Mouse (Mus musculus) heart, embryonic 14.5 days (tissue): ENCODE results near the gene Cldn19. TPM values are rescaled to one million over a fixed set of nuclear protein-coding genes. Genes with fewer than 3 reads are reported as not detected.
"Not testable (repeated sequence)": the region's sequence is repeated elsewhere in the genome, so short reads cannot be mapped to it uniquely, and the experiment has no call there.

Experiments
- ATAC-seq: fragments of 200-750 bp; cut with Nextera tagmentation; 2 replicates; pipeline ENCODE4 v1.8.0; 2017; ENCODE audit warnings: low read depth, moderate TSS enrichment; ENCODE audit not compliant: insufficient number of reproducible peaks, insufficient read depth, low FRiP score
- H3K27ac ChIP-seq, 2 experiments: fragments of 200-500 bp in 1 of 2; fragments of 300-500 bp in 1 of 2; sonication (generic) in 1 of 2; replicated peaks in 1 of 2; 2 replicates each; pipeline ENCODE4 v1.5.1; 2012 to 2014; ENCODE audit warnings: low read depth in 2 of 2, low read length in 2 of 2, control low read depth in 1 of 2, mild to moderate bottlenecking in 1 of 2, mixed read lengths in 1 of 2; ENCODE audit not compliant: control insufficient read depth in 1 of 2, insufficient read depth in 1 of 2
- H3K27me3 ChIP-seq: fragments of 300-500 bp; sonication (generic); 2 replicates; pipeline ENCODE4 v1.6.1; 2014; ENCODE audit warnings: mild to moderate bottlenecking, low read length, control low read depth; ENCODE audit not compliant: control insufficient read depth, insufficient read depth
- H3K36me3 ChIP-seq: fragments of 300-500 bp; sonication (generic); 2 replicates; pipeline ENCODE4 v1.6.1; 2014; ENCODE audit warnings: mild to moderate bottlenecking, control low read depth, low read length, mixed read lengths; ENCODE audit not compliant: control insufficient read depth, insufficient read depth
- H3K4me1 ChIP-seq, 2 experiments: fragments of 200-500 bp in 1 of 2; fragments of 300-500 bp in 1 of 2; sonication (generic) in 1 of 2; 2 replicates each; pipeline ENCODE4 v1.6.1; 2012 to 2014; ENCODE audit warnings: low read length in 2 of 2, control low read depth in 1 of 2, mixed read lengths in 1 of 2; ENCODE audit not compliant: control insufficient read depth in 2 of 2, insufficient read depth in 2 of 2
- H3K4me2 ChIP-seq: fragments of 300-500 bp; sonication (generic); 2 replicates; pipeline ENCODE4 v1.6.1; 2014; ENCODE audit warnings: mild to moderate bottlenecking, low read length
- H3K4me3 ChIP-seq, 2 experiments: fragments of 200-500 bp in 1 of 2; fragments of 300-500 bp in 1 of 2; sonication (generic) in 1 of 2; 2 replicates each; pipeline ENCODE4 v1.5.1; 2012 to 2014; ENCODE audit warnings: low read length in 2 of 2, mild to moderate bottlenecking in 2 of 2, control low read depth in 1 of 2, low read depth in 1 of 2, moderate library complexity in 1 of 2; ENCODE audit not compliant: control insufficient read depth in 1 of 2, insufficient read depth in 1 of 2
- H3K9ac ChIP-seq: fragments of 300-500 bp; sonication (generic); 2 replicates; pipeline ENCODE4 v1.6.1; 2014; ENCODE audit warnings: mild to moderate bottlenecking, low read length
- H3K9me3 ChIP-seq: fragments of 300-500 bp; sonication (generic); 2 replicates; pipeline ENCODE4 v1.6.1; 2016; ENCODE audit warnings: low read length, control low read depth; ENCODE audit not compliant: control insufficient read depth
- WGBS: fragments of 180-500 bp; shearing (Covaris S2); extraction: QIAGEN DNeasy Blood & Tissue Kit; methylation state at CpG from one replicate; pipeline ENCODE4 v1.1.7; 2014; 5-methylcytosine and 5-hydroxymethylcytosine counted together
- polyA plus RNA-seq: library from polyadenylated mRNA; unstranded; fragments of >200 nt; fragmentation: Nextera tagmentation; extraction: Ambion mirVana; gene quantifications from 2 replicates; pipeline ENCODE4 v1.2.1, GENCODE M21; 2014

The Cldn19 gene
- polyA plus RNA-seq, 1 experiment from 2014 or later, result not detected

- Histone ChIP-seq H3K36me3 (peaks cover 89% of the 10 kb centered on the region), H3K27me3 (no peaks in the 10 kb centered on the region), H3K27ac (peak overlapping the region; percentile 51 to 65), H3K4me3 (no peak overlapping the region), H3K9me3 (no peaks in the 10 kb centered on the region), H3K4me2 (no peak overlapping the region), H3K9ac (no peak overlapping the region), H3K4me1 (no peaks in the 10 kb centered on the region)
- WGBS, result 63% methylated on average over 1 of the region's 1 CpGs
- ATAC-seq, result no peak
These were observed 19.4 kb downstream of the Cldn19 start for GRCm38 (mm10) chr4:119274627-119275026.

- WGBS, result 55% methylated on average over 2 of the region's 2 CpGs
- Histone ChIP-seq H3K9ac (no peak overlapping the region), H3K36me3 (peaks cover 90% of the 10 kb centered on the region), H3K4me2 (no peak overlapping the region), H3K4me1 (no peaks in the 10 kb centered on the region), H3K27ac (peak overlapping the region; percentile 65 to 80), H3K4me3 (no peak overlapping the region), H3K27me3 (no peaks in the 10 kb centered on the region), H3K9me3 (no peaks in the 10 kb centered on the region)
- ATAC-seq, result no peak
These were observed 20.0 kb downstream of the Cldn19 start for GRCm38 (mm10) chr4:119275226-119275625.

GRCm38 (mm10) chr4:119275726-119276125, 20.5 kb downstream of the Cldn19 start:
- Histone ChIP-seq H3K4me2 (no peak overlapping the region), H3K9me3 (no peaks in the 10 kb centered on the region), H3K9ac (no peak overlapping the region), H3K27ac (peak overlapping the region; percentile 65 to 80), H3K4me1 (no peaks in the 10 kb centered on the region), H3K4me3 (no peak overlapping the region), H3K36me3 (peaks cover 90% of the 10 kb centered on the region), H3K27me3 (no peaks in the 10 kb centered on the region)
- ATAC-seq, result no peak
- 57% methylated on average over 2 of the region's 2 CpGs for WGBS

GRCm38 (mm10) chr4:119278784-119279183, 23.6 kb downstream of the Cldn19 start:
- not testable (repeated sequence) for H3K4me1 ChIP-seq, H3K4me3 ChIP-seq, H3K27ac ChIP-seq, H3K9ac ChIP-seq, H3K9me3 ChIP-seq, H3K27me3 ChIP-seq, ATAC-seq, H3K4me2 ChIP-seq
- WGBS, result 87% methylated on average over 15 of the region's 15 CpGs
- H3K36me3 ChIP-seq, result peaks cover 90% of the 10 kb centered on the region

GRCm38 (mm10) chr4:119284861-119285260, 29.6 kb downstream of the Cldn19 start:
- H3K27me3 ChIP-seq, result no peaks in the 10 kb centered on the region
- H3K4me2 ChIP-seq, result no peak overlapping the region
- 83% methylated on average over 1 of the region's 1 CpGs for WGBS
- no peaks in the 10 kb centered on the region for H3K9me3 ChIP-seq
- peaks cover 73% of the 10 kb centered on the region for H3K36me3 ChIP-seq
- no peak overlapping the region for H3K4me3 ChIP-seq
- H3K9ac ChIP-seq, result no peak overlapping the region
- no peak for ATAC-seq
- H3K27ac ChIP-seq, result no peak overlapping the region
- H3K4me1 ChIP-seq, result peaks cover 0 to 25% of the 10 kb centered on the region in 2 experiments; a peak in 2 of 4 replicates

- H3K27ac ChIP-seq, result no peak overlapping the region
- peaks cover 70% of the 10 kb centered on the region for H3K36me3 ChIP-seq
- no peak for ATAC-seq
- H3K4me3 ChIP-seq, result no peak overlapping the region
- H3K9ac ChIP-seq, result no peak overlapping the region
- no peaks in the 10 kb centered on the region for H3K9me3 ChIP-seq
- WGBS, result 71% methylated on average over 2 of the region's 2 CpGs
- no peaks in the 10 kb centered on the region for H3K27me3 ChIP-seq
- H3K4me2 ChIP-seq, result no peak overlapping the region
- peaks cover 0 to 25% of the 10 kb centered on the region in 2 experiments; a peak in 3 of 4 replicates for H3K4me1 ChIP-seq
These were observed 30.1 kb downstream of the Cldn19 start for GRCm38 (mm10) chr4:119285336-119285735.

- peak overlapping the region; percentile 90 to 96; a peak in 3 of 4 replicates for H3K4me3 ChIP-seq
- peaks cover 7 to 31% of the 10 kb centered on the region in 2 experiments for H3K4me1 ChIP-seq
- H3K36me3 ChIP-seq, result peaks cover 25% of the 10 kb centered on the region
- WGBS, result 92% methylated on average over 1 of the region's 1 CpGs
- no peak for ATAC-seq
- peak overlapping the region; percentile 92 for H3K4me2 ChIP-seq
- H3K9ac ChIP-seq, result peak overlapping the region; percentile 87
- H3K27me3 ChIP-seq, result no peaks in the 10 kb centered on the region
- no peak overlapping the region for H3K27ac ChIP-seq
- H3K9me3 ChIP-seq, result no peaks in the 10 kb centered on the region
These were observed 36.7 kb downstream of the Cldn19 start for GRCm38 (mm10) chr4:119291921-119292320.
